Mouse (Mus musculus) kidney, embryonic 15.5 days (tissue): ENCODE measurements around the gene Pelo. TPM values are rescaled to one million over a fixed set of nuclear protein-coding genes. Genes with fewer than 3 reads are reported as not detected.

Source experiments
- ATAC-seq: fragments of 200-750 bp; cut with Nextera tagmentation; replicated peaks from 2 replicates; pipeline ENCODE4 v1.8.0; 2017; ENCODE audit warnings: moderate TSS enrichment; ENCODE audit not compliant: low FRiP score
- H3K27ac ChIP-seq: fragments of 300-500 bp; sonication (generic); 2 replicates; pipeline ENCODE4 v1.5.1; 2015; ENCODE audit warnings: mild to moderate bottlenecking, inconsistent platforms
- H3K27me3 ChIP-seq: fragments of 300-500 bp; sonication (generic); 2 replicates; pipeline ENCODE4 v1.6.1; 2015; ENCODE audit warnings: inconsistent platforms
- H3K36me3 ChIP-seq: fragments of 300-500 bp; sonication (generic); 2 replicates; pipeline ENCODE4 v1.6.1; 2015; ENCODE audit warnings: inconsistent platforms
- H3K4me1 ChIP-seq: fragments of 300-500 bp; sonication (generic); 2 replicates; pipeline ENCODE4 v1.6.1; 2015; ENCODE audit warnings: inconsistent platforms
- H3K4me2 ChIP-seq: fragments of 300-500 bp; sonication (generic); 2 replicates; pipeline ENCODE4 v1.6.1; 2015; ENCODE audit warnings: moderate library complexity, mild to moderate bottlenecking, inconsistent platforms
- H3K4me3 ChIP-seq: fragments of 300-500 bp; sonication (generic); replicated peaks from 2 replicates; pipeline ENCODE4 v1.5.1; 2015; ENCODE audit warnings: mild to moderate bottlenecking, inconsistent platforms
- H3K9ac ChIP-seq: fragments of 300-500 bp; sonication (generic); 2 replicates; pipeline ENCODE4 v1.6.1; 2015; ENCODE audit warnings: mild to moderate bottlenecking, inconsistent platforms
- H3K9me3 ChIP-seq: fragments of 300-500 bp; sonication (generic); replicated peaks from 2 replicates; pipeline ENCODE4 v1.6.1; 2016; ENCODE audit warnings: inconsistent platforms
- WGBS: fragments of 180-500 bp; shearing (Covaris S2); methylation state at CpG from one replicate; pipeline ENCODE4 v1.1.7; 2015; ENCODE audit warnings: mixed read lengths; 5-methylcytosine and 5-hydroxymethylcytosine counted together
- polyA plus RNA-seq: library from polyadenylated mRNA; unstranded; fragments of >200 nt; fragmentation: Nextera tagmentation; extraction: Ambion mirVana; gene quantifications from 2 replicates; pipeline ENCODE4 v1.2.1, GENCODE M21; 2015

The Pelo gene
- polyA plus RNA-seq, 1 experiment from 2014 or later, result 6.5 TPM

DNA sequence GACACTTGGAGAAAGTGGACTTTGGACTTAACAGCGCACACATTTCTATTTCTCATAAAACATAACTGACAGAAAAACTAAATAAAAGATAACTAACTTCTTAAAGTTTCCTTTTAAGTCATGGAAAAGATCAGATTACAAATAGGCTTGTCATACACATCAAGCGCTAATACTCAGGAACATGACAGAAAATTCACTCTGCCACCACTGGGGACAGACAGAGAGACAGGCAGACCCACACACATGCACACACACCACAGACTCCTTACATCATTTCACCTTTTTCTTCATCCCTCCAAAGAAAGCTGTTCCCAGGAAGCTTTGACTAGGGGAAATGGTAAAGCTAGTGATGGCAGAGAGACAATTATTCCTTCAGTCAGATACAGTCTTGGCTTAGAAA, 5.4 kb upstream of the Pelo start:
- Histone ChIP-seq H3K27me3 (no peaks in the 10 kb centered on the region), H3K27ac (no peak overlapping the region), H3K4me2 (no peak overlapping the region), H3K9ac (no peak overlapping the region), H3K36me3 (no peaks in the 10 kb centered on the region), H3K9me3 (no peaks in the 10 kb centered on the region), H3K4me1 (peaks cover 35% of the 10 kb centered on the region), H3K4me3 (no peak overlapping the region)
- no peak for ATAC-seq
- 90% methylated on average over 2 of the region's 2 CpGs for WGBS

DNA sequence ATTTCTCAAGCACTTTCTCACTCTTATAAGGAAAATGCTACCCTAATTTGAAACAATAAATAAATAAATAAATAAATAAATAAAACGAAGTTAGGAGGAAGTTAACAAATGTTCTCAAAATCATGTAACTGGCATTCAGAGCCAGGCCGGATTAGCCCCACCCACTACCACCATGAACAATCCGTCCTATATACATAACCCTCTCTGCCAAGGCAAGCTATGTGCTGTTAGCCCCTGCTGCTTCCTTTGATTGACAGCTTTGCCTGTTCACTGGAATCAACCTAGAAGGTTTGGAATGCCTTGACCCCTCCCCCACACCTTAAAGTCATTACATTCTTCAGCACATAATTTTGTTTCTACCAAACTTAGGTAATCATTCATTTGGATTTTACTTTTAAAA, 1.5 kb upstream of the Pelo start:
- H3K4me1 ChIP-seq, result peaks cover 41% of the 10 kb centered on the region
- no peak overlapping the region for H3K4me3 ChIP-seq
- H3K27ac ChIP-seq, result no peak overlapping the region; the same call in 1 of the 2 replicates
- H3K27me3 ChIP-seq, result no peaks in the 10 kb centered on the region
- H3K9me3 ChIP-seq, result no peaks in the 10 kb centered on the region
- no peak for ATAC-seq
- H3K36me3 ChIP-seq, result peaks cover 22% of the 10 kb centered on the region
- WGBS, result 74% methylated on average over 3 of the region's 3 CpGs
- H3K9ac ChIP-seq, result no peak overlapping the region
- peak overlapping the region; percentile 91; the same call in 1 of the 2 replicates for H3K4me2 ChIP-seq

DNA sequence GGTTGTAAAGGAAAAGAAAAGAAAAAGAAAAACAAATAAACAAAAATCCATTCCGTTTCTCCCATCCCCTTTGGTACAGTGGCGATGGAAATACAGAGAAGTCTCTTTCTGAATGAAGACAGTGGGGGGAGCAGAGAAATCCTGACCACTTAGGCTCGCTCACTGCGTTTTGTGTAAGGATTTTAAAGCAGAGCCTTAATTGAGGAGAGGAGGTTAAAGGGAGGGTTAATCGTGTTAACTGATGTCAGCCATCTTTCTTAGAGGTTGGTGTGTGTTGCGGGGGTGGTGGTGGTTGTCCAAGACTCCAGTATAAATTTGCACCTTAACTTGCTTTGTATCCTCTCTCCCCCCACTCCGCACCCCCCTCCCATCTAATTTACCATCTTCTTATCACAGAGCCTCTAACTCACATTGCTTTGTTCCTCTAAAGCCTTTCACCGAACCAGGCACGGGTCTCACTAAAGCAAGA, 1.0 kb upstream of the Pelo start:
- Histone ChIP-seq H3K4me2 (peak overlapping the region; percentile 91), H3K4me1 (peaks cover 39% of the 10 kb centered on the region), H3K9me3 (no peaks in the 10 kb centered on the region), H3K36me3 (peaks cover 24% of the 10 kb centered on the region), H3K9ac (peak overlapping the region; percentile 67), H3K27ac (peak overlapping the region; percentile 96), H3K4me3 (peak overlapping the region; percentile 71), H3K27me3 (no peaks in the 10 kb centered on the region)
- peak; percentile 1; the same call in 1 of the 2 replicates for ATAC-seq
- 41% methylated on average over 9 of the region's 9 CpGs for WGBS

DNA sequence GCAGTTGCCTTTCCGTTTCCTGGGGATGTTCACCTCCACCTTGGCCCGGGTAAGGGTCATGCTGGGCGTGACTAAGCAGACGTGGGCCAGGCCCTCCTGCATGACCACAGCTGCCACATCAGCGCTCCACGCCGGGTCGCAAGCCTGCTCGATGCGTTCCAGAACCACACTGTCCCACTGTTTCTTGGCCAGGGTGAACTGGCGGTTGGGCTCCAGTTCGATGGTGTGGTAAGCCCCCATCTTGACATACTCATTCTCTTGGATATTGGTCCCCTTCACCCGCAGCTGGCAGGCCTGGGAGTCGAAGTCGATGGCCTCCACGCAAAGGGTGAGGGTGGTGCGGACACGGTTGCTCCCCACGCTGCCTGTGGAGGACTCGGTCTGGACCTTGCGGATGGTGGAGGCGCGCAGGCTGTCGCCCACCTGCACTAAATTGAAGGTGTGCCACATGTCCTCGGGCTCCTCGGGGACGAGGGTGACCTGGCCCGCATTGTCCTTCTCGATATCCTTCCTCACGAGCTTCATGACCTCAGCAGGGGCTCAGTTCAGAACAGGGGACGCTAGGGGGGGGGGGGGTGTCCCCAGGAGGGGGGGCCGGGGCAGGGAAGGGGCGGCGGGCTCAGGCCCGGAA, 476 bp downstream of the Pelo start:
- H3K4me3 ChIP-seq, result peak overlapping the region; percentile 71
- H3K9me3 ChIP-seq, result no peaks in the 10 kb centered on the region
- H3K27ac ChIP-seq, result peak overlapping the region; percentile 96
- peak overlapping the region; percentile 91 for H3K4me2 ChIP-seq
- WGBS, result 5% methylated on average over 34 of the region's 35 CpGs
- peak; percentile 48 for ATAC-seq
- peaks cover 37% of the 10 kb centered on the region for H3K4me1 ChIP-seq
- H3K36me3 ChIP-seq, result peaks cover 30% of the 10 kb centered on the region
- no peaks in the 10 kb centered on the region for H3K27me3 ChIP-seq
- H3K9ac ChIP-seq, result peak overlapping the region; percentile 67

GRCm38 (mm10) chr13:115089020-115089394, 979 bp downstream of the Pelo start:
- Histone ChIP-seq H3K4me1 (peaks cover 37% of the 10 kb centered on the region), H3K27me3 (no peaks in the 10 kb centered on the region), H3K36me3 (peaks cover 30% of the 10 kb centered on the region), H3K27ac (peak overlapping the region; percentile 96), H3K4me2 (peak overlapping the region; percentile 91), H3K4me3 (peak overlapping the region; percentile 71), H3K9me3 (no peaks in the 10 kb centered on the region), H3K9ac (peak overlapping the region; percentile 67)
- no peak for ATAC-seq
- 48% methylated on average over 11 of the region's 11 CpGs for WGBS

GRCm38 (mm10) chr13:115085974-115086373, 4.0 kb downstream of the Pelo start:
- no peak overlapping the region for H3K4me2 ChIP-seq
- no peak overlapping the region for H3K27ac ChIP-seq
- peaks cover 30% of the 10 kb centered on the region for H3K36me3 ChIP-seq
- no peak overlapping the region for H3K4me3 ChIP-seq
- H3K9ac ChIP-seq, result no peak overlapping the region
- WGBS, result 75% methylated on average over 6 of the region's 6 CpGs
- no peaks in the 10 kb centered on the region for H3K9me3 ChIP-seq
- peaks cover 32% of the 10 kb centered on the region for H3K4me1 ChIP-seq
- H3K27me3 ChIP-seq, result no peaks in the 10 kb centered on the region
- no peak for ATAC-seq

DNA sequence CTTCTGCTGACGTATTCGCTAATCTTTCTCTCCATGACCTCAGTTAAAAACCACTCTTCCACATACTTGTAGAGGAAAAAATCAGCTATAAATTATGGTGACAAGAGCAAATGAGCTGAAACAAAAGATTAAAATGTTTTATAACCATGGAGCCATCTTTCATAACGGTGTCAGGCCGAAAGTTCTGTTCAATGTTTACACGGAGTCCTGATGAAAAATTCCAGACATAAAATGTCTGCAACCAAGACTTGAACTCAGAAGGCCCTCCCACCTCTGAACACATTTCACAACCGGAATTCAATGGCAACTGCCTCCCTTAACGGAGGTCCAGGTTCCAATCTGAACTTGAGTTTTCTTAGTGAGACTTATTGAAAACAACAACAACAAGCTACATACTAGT, 7.6 kb downstream of the Pelo start:
- Histone ChIP-seq H3K27ac (no peak overlapping the region), H3K4me2 (no peak overlapping the region), H3K4me3 (no peak overlapping the region), H3K27me3 (no peaks in the 10 kb centered on the region), H3K36me3 (peaks cover 15% of the 10 kb centered on the region), H3K4me1 (peaks cover 18% of the 10 kb centered on the region), H3K9ac (no peak overlapping the region), H3K9me3 (no peaks in the 10 kb centered on the region)
- ATAC-seq, result 0 out of 2 replicates have a peak, but pooled peaks have one; percentile 33
- 53% methylated on average over 7 of the region's 7 CpGs for WGBS

DNA sequence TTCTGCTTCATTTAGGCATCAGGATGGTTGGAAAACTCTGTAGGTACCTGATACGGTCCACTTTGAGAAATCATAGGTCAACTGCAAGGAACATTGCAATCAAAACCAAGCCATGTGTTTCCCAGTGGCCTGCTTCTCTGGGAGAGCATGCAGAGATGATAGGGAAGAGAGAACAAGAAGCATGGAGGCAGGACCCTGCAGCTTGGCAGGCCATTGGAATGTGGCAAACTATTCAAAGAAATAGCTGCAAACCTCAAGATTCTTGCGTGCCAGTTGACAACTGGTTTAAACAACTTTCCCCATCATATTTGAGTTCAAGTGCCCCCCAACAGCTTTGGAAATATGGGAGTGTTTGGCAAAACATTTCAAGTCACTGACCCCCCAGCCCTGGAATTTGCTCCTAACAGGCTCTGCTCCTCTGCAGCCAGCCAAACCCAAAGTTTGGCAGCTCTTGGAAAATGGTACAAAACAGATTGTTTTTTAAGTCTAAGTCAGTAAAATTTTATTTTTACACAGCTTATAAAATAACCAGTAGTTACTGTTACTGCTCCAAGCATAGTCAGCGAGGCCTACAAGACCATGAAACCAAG, 9.9 kb downstream of the Pelo start:
- H3K27ac ChIP-seq, result no peak overlapping the region
- H3K27me3 ChIP-seq, result no peaks in the 10 kb centered on the region
- peaks cover 15% of the 10 kb centered on the region for H3K4me1 ChIP-seq
- H3K4me3 ChIP-seq, result no peak overlapping the region
- ATAC-seq, result no peak
- no peak overlapping the region for H3K4me2 ChIP-seq
- H3K9ac ChIP-seq, result no peak overlapping the region
- H3K9me3 ChIP-seq, result no peaks in the 10 kb centered on the region
- 84% methylated on average over 3 of the region's 3 CpGs for WGBS
- H3K36me3 ChIP-seq, result no peaks in the 10 kb centered on the region

- no peak overlapping the region for H3K4me3 ChIP-seq
- H3K4me1 ChIP-seq, result peaks cover 15% of the 10 kb centered on the region
- H3K27ac ChIP-seq, result no peak overlapping the region
- H3K36me3 ChIP-seq, result no peaks in the 10 kb centered on the region
- H3K9me3 ChIP-seq, result no peaks in the 10 kb centered on the region
- H3K4me2 ChIP-seq, result no peak overlapping the region
- H3K9ac ChIP-seq, result no peak overlapping the region
- no peak for ATAC-seq
- no peaks in the 10 kb centered on the region for H3K27me3 ChIP-seq
- WGBS, result 85% methylated on average over 6 of the region's 6 CpGs
Observed at GRCm38 (mm10) chr13:115078997-115079685, 10.8 kb downstream of the Pelo start.

GRCm38 (mm10) chr13:115077346-115078134, 12.4 kb downstream of the Pelo start:
- peaks cover 15% of the 10 kb centered on the region for H3K4me1 ChIP-seq
- H3K36me3 ChIP-seq, result no peaks in the 10 kb centered on the region
- H3K9me3 ChIP-seq, result no peaks in the 10 kb centered on the region
- H3K27ac ChIP-seq, result no peak overlapping the region
- H3K9ac ChIP-seq, result no peak overlapping the region
- H3K27me3 ChIP-seq, result no peaks in the 10 kb centered on the region
- no peak overlapping the region for H3K4me2 ChIP-seq
- ATAC-seq, result no peak; the same call in 1 of the 2 replicates
- H3K4me3 ChIP-seq, result no peak overlapping the region
- WGBS, result 73% methylated on average over 9 of the region's 9 CpGs

DNA sequence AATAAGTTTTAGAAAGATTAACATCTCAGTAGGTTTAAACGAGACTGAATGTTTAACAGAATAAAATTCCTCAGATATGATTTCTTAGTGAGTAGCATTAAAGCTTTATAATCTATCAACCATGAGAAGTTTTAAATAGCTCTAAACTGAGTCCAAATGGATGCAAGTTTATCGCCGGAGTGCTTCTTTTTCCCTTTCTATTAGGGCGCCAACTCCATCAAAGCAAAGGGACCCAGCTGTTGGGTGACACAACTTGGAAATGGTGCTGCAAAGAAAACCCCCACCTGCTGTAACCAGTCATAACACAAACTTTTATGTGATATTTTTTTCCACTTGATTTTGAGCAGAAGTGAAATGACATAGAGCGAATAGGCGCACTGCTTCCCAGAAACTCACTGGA, 17.6 kb downstream of the Pelo start:
- H3K4me1 ChIP-seq, result peaks cover 16% of the 10 kb centered on the region; the same call in 1 of the 2 replicates
- no peak for ATAC-seq
- WGBS, result 69% methylated on average over 6 of the region's 6 CpGs
- no peak overlapping the region for H3K9ac ChIP-seq
- no peak overlapping the region for H3K27ac ChIP-seq
- H3K27me3 ChIP-seq, result no peaks in the 10 kb centered on the region
- no peak overlapping the region for H3K4me2 ChIP-seq
- H3K4me3 ChIP-seq, result no peak overlapping the region
- H3K9me3 ChIP-seq, result no peaks in the 10 kb centered on the region
- no peaks in the 10 kb centered on the region for H3K36me3 ChIP-seq
